Mouse (Mus musculus) neural tube, embryonic 12.5 days (tissue): ENCODE results near the gene Scube1. TPM values are rescaled to one million over a fixed set of nuclear protein-coding genes. Genes with fewer than 3 reads are reported as not detected.
A peak's percentile ranks its signal among the peaks of the same experiment; 100 is the strongest.

Source experiments
- ATAC-seq: fragments of 200-750 bp; cut with Nextera tagmentation; 2 replicates; pipeline ENCODE4 v1.8.0; 2017; ENCODE audit warnings: low read depth, mild to moderate bottlenecking, moderate TSS enrichment, moderate library complexity; ENCODE audit not compliant: low FRiP score
- H3K27ac ChIP-seq: fragments of 300-500 bp; sonication (generic); 2 replicates; pipeline ENCODE4 v1.5.1; 2016
- H3K27me3 ChIP-seq: fragments of 300-500 bp; sonication (generic); replicated peaks from 2 replicates; pipeline ENCODE4 v1.6.1; 2016; ENCODE audit warnings: mild to moderate bottlenecking
- H3K36me3 ChIP-seq: fragments of 300-500 bp; sonication (generic); 2 replicates; pipeline ENCODE4 v1.6.1; 2016; ENCODE audit warnings: mild to moderate bottlenecking
- H3K4me1 ChIP-seq: fragments of 300-500 bp; sonication (generic); 2 replicates; pipeline ENCODE4 v1.6.1; 2016
- H3K4me2 ChIP-seq: fragments of 300-500 bp; sonication (generic); replicated peaks from 2 replicates; pipeline ENCODE4 v1.6.1; 2016; ENCODE audit warnings: mild to moderate bottlenecking
- H3K4me3 ChIP-seq: fragments of 300-500 bp; sonication (generic); 2 replicates; pipeline ENCODE4 v1.5.1; 2016
- H3K9ac ChIP-seq: fragments of 300-500 bp; sonication (generic); 2 replicates; pipeline ENCODE4 v1.6.1; 2016; ENCODE audit warnings: mild to moderate bottlenecking
- H3K9me3 ChIP-seq: fragments of 300-500 bp; sonication (generic); 2 replicates; pipeline ENCODE4 v1.6.1; 2016; ENCODE audit warnings: mild to moderate bottlenecking
- WGBS: fragments of 180-500 bp; shearing (Covaris S2); methylation state at CpG from one replicate; pipeline ENCODE4 v1.1.7; 2016; 5-methylcytosine and 5-hydroxymethylcytosine counted together
- polyA plus RNA-seq: library from polyadenylated mRNA; unstranded; fragments of >200 nt; fragmentation: Nextera tagmentation; extraction: Ambion mirVana; gene quantifications from 2 replicates; pipeline ENCODE4 v1.2.1, GENCODE M21; 2016

Gene Scube1
- polyA plus RNA-seq, 1 experiment from 2014 or later = 32.4 TPM

DNA sequence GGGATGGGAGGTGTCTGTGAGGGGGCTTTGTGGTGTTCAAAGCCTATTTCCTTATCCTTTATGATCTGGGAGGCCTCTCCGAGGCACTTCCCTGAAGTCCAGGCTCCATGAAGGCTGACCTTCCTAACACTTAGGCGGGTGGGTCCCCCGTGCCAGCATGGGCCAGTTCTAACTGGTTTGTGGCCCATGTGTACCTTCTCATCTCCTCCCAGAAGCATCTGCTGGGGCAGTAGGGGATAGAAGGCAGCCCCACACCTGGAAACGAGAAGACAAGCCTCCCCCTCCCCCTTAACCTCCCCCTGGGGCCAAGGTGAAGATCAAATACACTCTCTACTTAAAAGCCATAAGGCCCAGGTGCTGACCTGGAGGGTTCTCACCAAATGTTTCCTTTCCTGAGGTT, 84.6 kb downstream of the Scube1 start:
- WGBS = 68% methylated on average over 4 of the region's 4 CpGs
- Histone ChIP-seq H3K36me3 (peaks cover 9% of the 10 kb centered on the region; the same call in 1 of the 2 replicates), H3K4me3 (no peak overlapping the region), H3K4me1 (peaks cover 8% of the 10 kb centered on the region), H3K27ac (no peak overlapping the region), H3K9me3 (no peaks in the 10 kb centered on the region), H3K27me3 (no peaks in the 10 kb centered on the region), H3K9ac (no peak overlapping the region), H3K4me2 (no peak overlapping the region)
- ATAC-seq = no peak

DNA sequence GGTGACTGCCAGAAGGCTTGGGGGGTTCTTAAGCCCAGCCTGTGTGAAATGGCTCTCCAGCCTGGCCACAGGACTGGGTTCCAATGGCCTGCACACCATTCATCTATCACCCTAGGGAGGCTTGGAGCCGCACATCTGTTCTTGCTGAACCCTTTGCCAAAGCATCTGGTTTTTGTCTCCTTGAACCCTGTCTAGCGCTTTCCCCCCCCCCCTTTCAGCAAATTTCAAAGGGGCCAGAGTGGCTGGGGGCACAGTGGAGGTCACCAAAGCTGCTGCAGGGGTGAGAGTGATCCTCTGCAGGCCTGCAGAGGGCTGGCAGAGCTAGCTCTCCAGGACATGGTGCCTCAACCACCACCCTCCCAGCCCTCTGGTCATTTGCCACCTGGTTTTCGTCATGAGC, 85.7 kb downstream of the Scube1 start:
- H3K4me3 ChIP-seq = no peak overlapping the region
- H3K36me3 ChIP-seq = peaks cover 5% of the 10 kb centered on the region
- H3K9ac ChIP-seq = no peak overlapping the region
- 73% methylated on average over 3 of the region's 3 CpGs for WGBS
- peaks cover 8% of the 10 kb centered on the region for H3K4me1 ChIP-seq
- no peaks in the 10 kb centered on the region for H3K9me3 ChIP-seq
- H3K27ac ChIP-seq = no peak overlapping the region
- no peak overlapping the region for H3K4me2 ChIP-seq
- H3K27me3 ChIP-seq = no peaks in the 10 kb centered on the region
- no peak for ATAC-seq

DNA sequence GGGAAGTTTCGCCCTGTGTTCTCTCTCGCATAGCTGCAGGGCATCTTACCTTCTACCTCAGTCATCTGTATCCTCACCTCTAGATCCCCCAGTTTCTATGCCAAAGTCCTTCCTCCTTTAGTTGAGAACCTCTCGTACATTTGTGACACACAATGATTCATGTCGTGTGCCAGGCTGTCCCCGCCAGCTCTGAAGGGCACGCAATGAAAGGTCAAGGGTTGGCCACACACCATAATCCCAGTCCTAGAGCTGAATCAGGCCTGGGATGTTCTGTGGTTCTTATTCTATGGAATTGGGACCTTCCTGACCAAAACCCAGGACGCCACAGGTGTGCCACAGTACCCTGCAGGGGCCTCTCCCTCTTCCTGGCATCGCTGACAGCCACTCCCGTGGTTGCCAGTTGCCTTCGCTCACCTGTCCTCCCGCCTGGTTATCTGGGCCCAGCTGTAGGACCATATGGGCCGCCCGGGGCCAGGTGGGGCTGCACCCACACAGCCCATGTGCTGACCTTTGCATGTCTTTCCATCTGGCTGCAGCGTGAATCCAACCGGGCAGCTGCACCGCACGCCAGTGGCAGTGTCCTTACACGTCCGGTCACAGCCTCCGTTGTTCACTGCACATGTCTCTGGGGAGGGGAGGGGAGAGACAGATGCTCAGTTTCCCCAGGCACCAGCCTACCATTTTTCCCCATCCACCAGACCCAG, 86.5 kb downstream of the Scube1 start:
- WGBS = 82% methylated on average over 20 of the region's 20 CpGs
- H3K4me1 ChIP-seq = peaks cover 8% of the 10 kb centered on the region

DNA sequence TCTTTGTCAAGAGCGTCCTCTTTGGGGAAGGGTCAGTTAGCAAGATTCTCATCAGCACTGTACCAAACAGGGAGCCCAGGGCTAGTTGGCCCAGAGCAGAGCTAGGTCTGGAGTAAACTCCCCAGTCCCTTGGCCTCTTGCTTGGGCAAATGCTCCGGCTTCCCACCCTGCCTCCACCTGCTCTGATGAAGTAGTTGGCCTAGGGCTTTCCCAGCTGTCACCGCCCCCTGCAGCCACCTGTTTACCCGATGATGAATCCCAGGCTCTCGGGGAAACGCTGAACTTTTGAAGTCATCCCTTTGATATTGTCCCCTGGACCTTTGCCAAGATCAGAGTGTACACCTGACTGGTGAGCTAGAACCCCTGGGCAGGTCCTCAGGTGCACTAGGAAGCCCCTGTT, 88.1 kb downstream of the Scube1 start:
- Histone ChIP-seq H3K27me3 (no peaks in the 10 kb centered on the region), H3K4me2 (no peak overlapping the region), H3K36me3 (peaks cover 10% of the 10 kb centered on the region), H3K4me3 (no peak overlapping the region), H3K9ac (no peak overlapping the region), H3K27ac (no peak overlapping the region), H3K4me1 (peaks cover 8% of the 10 kb centered on the region), H3K9me3 (no peaks in the 10 kb centered on the region)
- 74% methylated on average over 6 of the region's 6 CpGs for WGBS
- no peak for ATAC-seq

More for the DNA sequence above, 86.5 kb downstream of the Scube1 start:
- H3K27me3 ChIP-seq = no peaks in the 10 kb centered on the region
- no peaks in the 10 kb centered on the region for H3K9me3 ChIP-seq
- H3K9ac ChIP-seq = no peak overlapping the region
- ATAC-seq = no peak
- H3K4me2 ChIP-seq = no peak overlapping the region
- H3K36me3 ChIP-seq = peaks cover 5% of the 10 kb centered on the region
- H3K27ac ChIP-seq = no peak overlapping the region
- no peak overlapping the region for H3K4me3 ChIP-seq

DNA sequence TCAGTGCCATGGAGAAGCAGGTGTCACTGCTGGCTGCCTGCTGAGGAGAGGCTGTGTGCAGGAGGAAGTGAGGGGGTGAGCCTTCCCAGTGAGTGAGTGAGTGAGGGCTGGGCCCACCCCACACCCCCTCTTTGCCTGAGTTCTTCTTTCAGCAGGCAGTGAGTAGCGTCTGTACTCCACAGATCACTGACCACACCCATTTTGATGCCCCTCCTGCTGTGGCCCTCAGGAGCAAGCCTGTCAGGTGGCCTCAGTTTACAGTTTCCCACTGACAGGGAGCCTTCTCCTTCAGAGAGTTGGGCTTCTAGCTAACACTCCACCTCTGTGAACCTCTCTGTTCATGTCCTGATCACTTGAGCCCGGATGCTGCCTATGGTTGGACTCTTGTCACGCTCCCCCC, 89.6 kb downstream of the Scube1 start:
- no peak overlapping the region for H3K9ac ChIP-seq
- 58% methylated on average over 3 of the region's 3 CpGs for WGBS
- no peak overlapping the region for H3K27ac ChIP-seq
- no peak overlapping the region for H3K4me2 ChIP-seq
- no peak for ATAC-seq
- H3K27me3 ChIP-seq = no peaks in the 10 kb centered on the region
- H3K4me3 ChIP-seq = no peak overlapping the region
- peaks cover 2% of the 10 kb centered on the region; the same call in 1 of the 2 replicates for H3K9me3 ChIP-seq
- H3K4me1 ChIP-seq = peaks cover 8% of the 10 kb centered on the region
- H3K36me3 ChIP-seq = peaks cover 22% of the 10 kb centered on the region

DNA sequence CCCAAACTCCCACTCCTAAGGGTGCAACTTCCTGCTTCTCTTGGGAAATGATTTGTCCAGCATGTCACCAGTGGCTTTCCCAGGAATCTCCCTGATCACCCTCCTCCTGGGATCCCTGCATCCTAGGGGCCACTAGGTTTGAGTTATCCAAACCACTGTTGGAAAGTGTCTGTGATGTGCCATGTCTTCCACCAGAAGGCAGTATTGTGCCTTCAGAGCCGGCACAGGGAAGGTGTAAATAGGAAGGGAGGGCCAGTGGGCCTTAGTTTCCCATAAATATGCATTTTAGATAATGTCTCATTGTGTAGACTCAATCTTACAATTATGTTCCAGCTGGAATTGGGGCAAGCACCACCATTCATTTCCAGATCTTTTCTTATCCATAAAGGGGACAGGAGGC, 90.7 kb downstream of the Scube1 start:
- Histone ChIP-seq H3K9me3 (peaks cover 8% of the 10 kb centered on the region; the same call in 1 of the 2 replicates), H3K9ac (no peak overlapping the region), H3K36me3 (peaks cover 31% of the 10 kb centered on the region), H3K27ac (no peak overlapping the region), H3K4me3 (no peak overlapping the region), H3K4me2 (no peak overlapping the region), H3K27me3 (no peaks in the 10 kb centered on the region), H3K4me1 (peaks cover 5% of the 10 kb centered on the region; the same call in 1 of the 2 replicates)
- WGBS = 10% methylated on average over 1 of the region's 1 CpGs
- ATAC-seq = no peak

DNA sequence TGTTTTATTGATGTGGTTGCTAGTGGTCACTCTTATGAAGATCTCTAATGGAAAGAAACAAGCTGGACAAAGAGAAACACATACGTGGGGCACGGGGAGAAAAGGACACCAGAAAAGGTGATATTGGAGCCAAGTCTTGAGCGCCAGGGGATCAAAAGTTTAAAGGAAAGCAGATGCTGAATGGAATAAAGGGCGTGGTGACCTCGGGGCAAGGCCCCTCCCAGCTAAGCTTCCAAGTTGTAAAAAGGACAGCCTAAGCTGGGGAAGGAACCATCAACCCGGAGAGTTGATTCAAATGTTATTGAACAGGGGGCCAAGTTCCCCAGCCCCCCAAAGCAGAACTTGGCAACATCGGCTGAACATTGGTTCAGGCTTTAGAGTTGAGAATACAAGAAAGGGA, 93.8 kb downstream of the Scube1 start:
- no peaks in the 10 kb centered on the region for H3K4me1 ChIP-seq
- ATAC-seq = no peak
- no peaks in the 10 kb centered on the region for H3K27me3 ChIP-seq
- H3K9ac ChIP-seq = no peak overlapping the region
- no peak overlapping the region for H3K27ac ChIP-seq
- 84% methylated on average over 7 of the region's 7 CpGs for WGBS
- no peak overlapping the region for H3K4me2 ChIP-seq
- H3K4me3 ChIP-seq = no peak overlapping the region
- H3K9me3 ChIP-seq = peaks cover 8% of the 10 kb centered on the region; the same call in 1 of the 2 replicates
- peaks cover 35% of the 10 kb centered on the region for H3K36me3 ChIP-seq

DNA sequence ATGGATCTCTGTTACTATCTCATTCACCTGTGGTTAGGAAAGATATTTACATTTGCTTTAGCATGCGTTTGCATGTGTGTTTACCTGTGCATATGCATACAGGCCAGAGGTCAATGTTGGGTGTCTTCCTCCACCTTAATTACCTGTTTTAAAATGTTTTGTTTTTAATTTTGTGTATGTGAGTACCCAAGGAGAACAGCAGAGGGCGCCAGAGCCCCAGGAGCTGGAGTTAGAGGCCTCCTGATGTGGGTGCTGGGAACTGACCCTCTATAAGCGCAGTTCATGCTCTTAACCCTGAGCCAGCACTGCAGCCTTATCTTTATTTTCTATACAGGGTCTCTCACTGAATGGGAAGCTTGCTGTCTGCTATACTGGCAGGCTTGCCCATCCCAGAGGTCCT, 95.1 kb downstream of the Scube1 start:
- Histone ChIP-seq H3K36me3 (peaks cover 33% of the 10 kb centered on the region), H3K27ac (no peak overlapping the region), H3K4me3 (no peak overlapping the region), H3K27me3 (no peaks in the 10 kb centered on the region), H3K9me3 (peaks cover 8% of the 10 kb centered on the region; the same call in 1 of the 2 replicates), H3K4me1 (no peaks in the 10 kb centered on the region), H3K9ac (no peak overlapping the region), H3K4me2 (no peak overlapping the region)
- ATAC-seq = no peak
- WGBS = 73% methylated on average over 3 of the region's 3 CpGs

DNA sequence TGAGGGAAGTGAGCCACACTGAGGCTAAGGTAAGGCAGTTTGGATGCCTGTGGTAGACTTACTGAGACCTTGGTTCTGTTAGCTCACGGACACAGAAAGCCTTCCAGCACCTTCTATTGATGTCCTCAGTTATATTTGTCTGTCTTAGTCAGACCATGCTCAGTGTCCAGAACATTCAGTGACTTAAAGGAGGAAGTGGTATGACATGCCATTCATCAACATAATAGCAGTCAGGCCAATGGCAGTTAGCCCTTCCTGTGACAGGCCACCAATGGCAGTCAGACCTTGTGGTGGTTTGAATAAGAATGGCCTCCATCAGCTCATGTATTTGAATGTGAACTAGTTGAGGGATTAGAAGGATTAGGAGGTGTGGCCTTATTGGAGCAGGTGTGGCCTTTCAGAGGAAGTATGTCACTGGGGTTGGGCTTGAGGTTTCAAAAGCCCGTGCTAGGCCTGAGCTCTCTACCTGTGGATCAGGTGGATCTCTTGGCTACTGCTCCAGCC, 98.6 kb downstream of the Scube1 start:
- 93% methylated on average over 2 of the region's 2 CpGs for WGBS
- H3K27ac ChIP-seq = no peak overlapping the region
- H3K9me3 ChIP-seq = peaks cover 8% of the 10 kb centered on the region; the same call in 1 of the 2 replicates
- ATAC-seq = no peak
- peaks cover 24% of the 10 kb centered on the region for H3K36me3 ChIP-seq
- H3K4me2 ChIP-seq = no peak overlapping the region
- H3K9ac ChIP-seq = no peak overlapping the region
- H3K4me1 ChIP-seq = no peaks in the 10 kb centered on the region
- no peak overlapping the region for H3K4me3 ChIP-seq
- no peaks in the 10 kb centered on the region for H3K27me3 ChIP-seq

DNA sequence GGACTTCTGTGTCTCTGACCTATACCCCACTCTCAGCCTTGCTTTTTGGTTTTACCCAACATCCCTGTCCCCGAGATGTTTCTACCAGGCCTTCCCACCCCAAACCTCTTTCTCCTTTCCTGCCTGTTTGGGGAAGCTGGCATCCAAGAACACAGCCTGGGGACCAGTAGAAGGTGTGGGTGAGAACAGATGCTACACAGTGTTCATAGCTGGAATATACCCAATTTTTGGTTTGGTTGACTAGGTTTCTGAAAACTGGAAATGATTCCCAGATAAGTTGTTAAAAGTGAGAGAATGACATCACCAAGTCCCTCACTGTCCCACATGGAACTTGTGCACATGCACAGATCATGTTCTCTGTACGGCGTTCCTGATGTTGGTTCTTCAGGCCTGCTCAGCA, 109.6 kb downstream of the Scube1 start:
- no peak overlapping the region for H3K4me2 ChIP-seq
- no peaks in the 10 kb centered on the region for H3K27me3 ChIP-seq
- no peak for ATAC-seq
- 93% methylated on average over 3 of the region's 3 CpGs for WGBS
- H3K4me1 ChIP-seq = no peaks in the 10 kb centered on the region
- H3K27ac ChIP-seq = no peak overlapping the region
- no peak overlapping the region for H3K4me3 ChIP-seq
- no peak overlapping the region for H3K9ac ChIP-seq
- no peaks in the 10 kb centered on the region for H3K9me3 ChIP-seq
- H3K36me3 ChIP-seq = peaks cover 53% of the 10 kb centered on the region

DNA sequence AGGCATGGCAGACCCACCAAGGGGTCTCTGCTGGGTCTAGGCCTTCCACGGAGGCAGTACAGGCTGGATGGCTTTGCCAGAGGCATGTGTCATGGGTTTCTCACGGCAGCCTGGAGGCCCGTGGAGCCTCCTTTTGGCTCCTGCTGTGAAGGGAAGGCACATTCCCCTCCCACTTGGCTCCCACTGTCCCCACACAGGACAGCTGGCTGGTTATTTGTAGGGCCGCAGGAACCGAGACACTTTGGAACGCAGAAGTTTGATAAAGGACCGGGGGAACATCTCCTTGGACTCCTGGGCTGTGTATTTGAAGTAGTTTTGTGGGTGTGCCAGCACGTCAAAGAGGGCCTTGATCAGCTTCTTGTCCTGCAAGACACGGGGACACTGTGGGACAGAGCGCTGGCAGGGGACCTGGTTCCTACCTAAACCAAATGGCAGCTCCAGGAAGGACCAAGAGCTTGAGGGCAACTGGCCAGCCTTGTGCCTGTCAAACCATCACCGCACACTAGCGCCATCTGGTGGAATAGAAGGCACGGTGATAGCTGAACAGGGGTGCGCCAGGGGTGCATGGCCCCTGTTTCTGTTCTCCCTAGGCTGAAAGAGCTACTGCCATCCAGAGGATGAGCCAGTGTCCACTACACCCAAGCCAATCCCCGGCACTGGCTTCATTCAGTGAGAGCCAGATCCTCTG, 117.6 kb downstream of the Scube1 start:
- H3K27me3 ChIP-seq = no peaks in the 10 kb centered on the region
- H3K4me3 ChIP-seq = no peak overlapping the region
- peaks cover 13% of the 10 kb centered on the region for H3K36me3 ChIP-seq
- WGBS = 49% methylated on average over 15 of the region's 15 CpGs
- no peaks in the 10 kb centered on the region for H3K9me3 ChIP-seq
- no peak overlapping the region for H3K9ac ChIP-seq
- H3K4me1 ChIP-seq = no peaks in the 10 kb centered on the region
- no peak overlapping the region for H3K4me2 ChIP-seq
- H3K27ac ChIP-seq = no peak overlapping the region
- ATAC-seq = peak; percentile 21; the same call in 1 of the 2 replicates

DNA sequence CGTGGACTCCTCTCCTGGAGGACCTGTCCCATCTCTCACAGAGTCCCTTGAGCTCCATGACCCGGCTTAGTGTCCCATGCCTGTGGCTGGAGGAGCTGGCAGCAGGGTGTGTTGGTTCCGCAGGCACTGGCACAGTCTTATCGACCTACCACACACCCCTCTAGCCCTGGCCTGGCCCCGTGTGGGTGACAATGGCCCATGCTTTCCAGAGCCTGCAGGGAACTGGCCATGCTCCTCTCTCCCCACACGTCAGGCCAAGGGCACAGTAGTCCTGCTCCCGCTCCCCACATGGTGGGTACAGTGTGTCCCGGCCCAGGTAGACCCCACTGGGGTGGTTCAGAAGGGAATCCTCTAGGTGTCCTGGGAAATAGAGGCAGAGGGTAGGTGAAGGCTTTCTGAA, 118.1 kb downstream of the Scube1 start:
- Histone ChIP-seq H3K4me3 (no peak overlapping the region), H3K9me3 (no peaks in the 10 kb centered on the region), H3K36me3 (peaks cover 9% of the 10 kb centered on the region; the same call in 1 of the 2 replicates), H3K4me1 (no peaks in the 10 kb centered on the region), H3K9ac (no peak overlapping the region), H3K27ac (no peak overlapping the region), H3K27me3 (no peaks in the 10 kb centered on the region), H3K4me2 (no peak overlapping the region)
- 93% methylated on average over 8 of the region's 8 CpGs for WGBS
- ATAC-seq = no peak
